Mouse (Mus musculus) neutrophil, adult 65 days (primary cell): Measurements from ENCODE around the gene Gm44805. TPM values are rescaled to one million over a fixed set of nuclear protein-coding genes. Genes with fewer than 3 reads are reported as not detected.

Source experiments
- total RNA-seq: library from RNA; stranded (reverse); gene quantifications from 2 replicates; pipeline ENCODE4 v1.2.4, GENCODE M21; 2023

Gene Gm44805
- not detected in 2 replicates for total RNA-seq

DNA sequence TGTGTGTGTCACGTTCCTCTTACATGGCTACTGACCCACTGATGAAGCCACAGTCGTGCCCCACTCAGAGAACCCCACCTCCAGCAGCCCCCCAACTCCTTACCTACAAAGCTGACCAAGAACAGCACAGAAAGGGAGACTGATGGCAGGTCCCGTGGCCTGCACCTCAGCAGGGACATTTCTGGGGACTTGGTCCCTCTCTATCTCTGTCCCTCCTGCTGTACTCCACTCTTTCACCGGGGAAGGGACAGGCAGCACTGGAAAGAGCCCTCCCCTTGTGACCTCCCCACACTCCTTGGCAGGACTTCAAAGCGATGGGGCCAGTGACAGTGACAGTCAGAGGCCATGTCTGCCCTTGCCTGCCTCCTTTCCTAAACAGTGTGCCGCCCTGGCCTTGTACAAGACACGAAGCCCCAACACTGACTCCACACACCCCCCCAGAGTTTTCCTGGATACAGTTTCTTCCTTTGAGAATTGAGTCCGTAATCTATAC, at the start of gene Gm44805, which contains the start of gene Apoc4:
Gene Gm44805, minus strand, starts transcription at position 222 of the 493 bp plus-strand sequence.
Gene Apoc4, minus strand, starts transcription at position 278 of the 493 bp plus-strand sequence.

DNA sequence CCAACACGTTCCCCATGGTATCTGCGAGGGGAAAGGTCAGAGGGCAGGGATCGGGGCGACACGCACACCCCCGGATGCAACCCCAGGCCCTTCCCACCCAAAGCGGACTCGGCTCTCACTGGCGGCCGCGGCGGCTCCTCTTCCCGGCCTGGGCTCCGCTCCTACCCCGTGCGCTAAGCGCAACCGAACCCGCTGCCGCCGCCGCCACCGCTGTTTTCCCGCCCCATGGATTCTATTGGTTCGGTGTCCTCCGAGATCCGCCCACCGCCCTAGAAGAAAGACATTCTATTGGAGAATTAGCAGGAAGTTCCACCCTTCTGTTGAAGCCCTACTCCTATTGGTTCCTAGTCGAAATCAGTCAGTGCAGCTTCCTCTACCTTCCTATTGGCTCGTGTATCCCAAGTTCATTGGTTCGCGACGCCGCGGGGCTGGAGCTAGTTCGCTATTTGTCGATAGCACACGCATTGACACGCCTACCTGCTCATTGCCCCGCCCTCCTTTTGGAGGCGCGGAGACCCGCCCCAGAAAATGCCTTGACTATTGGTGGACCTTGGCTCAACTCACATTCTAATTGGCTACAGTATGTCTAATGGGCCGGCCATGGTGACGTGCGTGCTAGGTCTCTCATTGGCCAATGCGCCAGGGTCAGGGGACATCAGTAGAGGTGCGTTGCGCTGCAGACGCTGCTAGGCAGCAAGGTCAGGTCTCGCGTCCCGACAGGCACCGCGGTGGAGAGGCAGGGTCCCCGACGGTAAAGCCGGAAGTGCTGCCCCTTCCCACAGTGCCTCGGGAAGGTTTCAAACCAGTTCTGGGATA, 34.2 kb upstream of the Gm44805 start, which contains the start of gene Tomm40:
Gene Tomm40, minus strand, starts transcription at position 200 of the 816 bp plus-strand sequence.

GRCm38 (mm10) chr7:19698907-19699826, 17.9 kb upstream of the Gm44805 start, which contains the start of gene Apoe:
Gene Apoe, minus strand, starts transcription at chr7:19699188.

DNA sequence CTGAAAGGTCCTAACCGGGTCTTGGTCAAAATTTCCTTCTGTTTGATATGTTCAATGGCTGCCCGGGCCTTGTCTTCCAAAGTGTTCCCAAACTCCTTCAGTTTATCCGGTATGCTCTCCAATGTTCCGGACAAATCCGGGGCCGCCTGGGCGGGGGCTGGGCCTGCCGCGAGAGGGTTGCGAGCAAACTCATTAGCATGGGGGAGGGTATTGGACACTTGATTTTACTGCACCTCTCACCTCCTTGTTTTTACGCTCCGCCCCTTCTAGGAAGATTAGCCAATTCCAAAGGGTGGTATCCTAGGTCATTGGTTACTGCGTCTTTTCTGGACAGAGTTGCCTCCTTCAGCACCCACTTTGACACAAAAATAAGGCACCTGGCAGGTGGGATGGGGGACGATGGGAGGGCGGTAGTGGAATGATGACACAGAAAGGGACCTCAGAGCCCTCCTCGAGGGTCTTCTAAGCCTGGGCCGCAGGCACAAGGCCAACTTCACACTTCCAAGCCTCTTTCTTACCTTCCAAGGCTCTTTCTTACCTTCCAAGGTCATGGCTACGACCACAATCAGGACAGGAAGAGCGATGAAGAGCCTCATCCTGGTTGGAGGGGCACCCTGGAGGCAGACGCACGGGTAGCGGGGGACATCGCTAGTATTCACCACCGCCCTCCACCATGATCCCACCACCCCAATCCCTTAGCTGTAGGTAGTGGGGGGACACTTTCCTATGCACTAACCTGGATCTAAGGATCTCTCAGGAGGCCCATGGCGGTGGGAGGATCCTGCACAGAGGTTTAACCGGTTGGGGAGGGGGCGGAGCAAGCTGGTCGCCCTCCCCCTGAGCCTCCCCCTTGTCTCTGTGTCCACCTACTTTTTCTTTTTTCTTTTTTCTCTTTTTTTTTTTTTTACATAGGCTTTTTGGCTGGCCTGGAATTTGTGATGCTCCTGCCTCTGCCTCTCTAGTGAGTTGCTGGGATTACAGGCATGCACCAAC, 10.9 kb upstream of the Gm44805 start, which contains the start of gene Apoc1:
Gene Apoc1, minus strand, starts transcription at position 788 of the 993 bp plus-strand sequence.

DNA sequence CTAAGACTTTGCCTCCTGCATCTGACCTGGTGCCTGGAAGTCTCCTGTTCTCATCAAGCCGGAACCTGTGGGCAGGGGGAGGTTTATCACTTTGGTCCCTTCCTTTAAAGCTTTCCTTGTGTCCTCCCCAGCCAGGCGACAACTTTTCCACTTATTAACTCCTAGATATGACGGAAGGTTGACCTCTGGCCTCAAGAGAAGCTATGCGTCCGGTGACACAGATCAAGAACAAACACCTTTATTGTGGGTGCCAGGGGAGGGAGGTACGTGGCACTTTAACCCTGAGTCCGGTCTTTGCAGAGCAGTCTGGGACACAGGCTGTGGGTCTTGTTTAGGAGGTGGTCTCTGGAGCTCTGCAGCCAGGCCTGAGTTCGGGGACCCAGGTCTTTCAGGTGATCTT, 3.4 kb downstream of the Gm44805 start, which contains the start of gene Apoc2:
Gene Apoc2, minus strand, starts transcription at position 70 of the 400 bp plus-strand sequence.

DNA sequence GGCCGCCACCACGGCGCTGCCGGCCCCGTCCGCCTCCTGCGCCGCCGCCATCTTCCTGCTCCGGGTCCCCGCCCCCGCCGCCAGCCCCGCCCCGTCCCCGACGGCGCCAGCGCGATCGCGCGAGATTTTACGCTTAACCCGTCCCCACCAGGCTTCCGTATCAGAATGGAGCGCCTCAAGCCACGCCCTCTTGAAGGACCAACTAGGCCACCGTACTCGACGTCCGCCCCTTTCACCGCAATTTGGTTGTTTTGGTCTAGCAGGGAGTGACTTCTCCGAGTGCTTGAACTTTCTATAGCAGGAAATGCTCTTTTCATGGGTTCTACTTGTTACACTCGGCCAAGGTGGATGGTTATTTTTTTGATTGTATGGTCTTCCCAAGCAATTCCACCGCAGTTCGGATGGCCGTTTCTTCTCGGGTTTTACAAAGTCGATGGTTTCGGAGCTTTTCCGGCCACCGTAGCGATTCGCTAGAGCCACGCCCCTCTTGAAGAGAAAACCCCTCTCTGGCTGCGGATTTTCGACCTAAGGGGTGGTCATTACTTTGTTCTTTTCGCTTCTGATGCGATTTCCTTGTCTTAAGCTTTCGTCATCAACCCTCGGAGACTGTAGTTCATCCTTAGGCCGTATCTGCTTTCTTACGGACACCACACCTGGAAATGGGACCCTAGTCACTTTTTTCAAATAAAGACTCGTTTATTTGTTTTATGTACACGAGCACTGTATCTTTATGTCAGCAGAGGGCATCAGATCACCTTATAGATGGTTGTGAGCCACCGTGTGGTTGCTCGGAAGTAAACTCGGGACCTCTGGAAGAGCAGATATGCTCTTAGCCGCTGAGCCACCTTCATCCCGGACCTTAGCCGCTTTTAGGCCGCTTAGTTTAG, 16.0 kb downstream of the Gm44805 start, which contains the start of gene Clptm1:
Gene Clptm1, minus strand, starts transcription at position 79 of the 887 bp plus-strand sequence.

DNA sequence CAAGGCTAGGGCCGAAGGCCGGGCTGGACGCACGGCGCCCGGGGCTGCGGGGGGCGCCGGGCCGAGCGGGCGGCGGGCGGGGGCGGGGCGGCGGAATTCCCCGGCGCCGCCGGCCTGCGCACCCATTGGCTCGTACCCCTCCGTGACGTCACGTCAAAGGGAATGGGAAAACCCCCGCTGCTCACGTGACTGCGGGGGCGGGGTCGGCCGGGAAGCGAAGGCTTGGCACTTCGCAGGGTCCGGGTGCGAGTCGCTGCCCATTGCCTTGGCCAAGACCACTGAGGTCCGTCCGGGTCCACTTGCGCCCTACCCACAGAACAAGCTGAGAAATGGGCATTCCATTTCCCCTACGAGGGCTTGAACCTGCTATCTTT, 51.9 kb downstream of the Gm44805 start, which contains the start of gene Relb:
Gene Relb, minus strand, starts transcription at position 78 of the 374 bp plus-strand sequence.

Other genes with a start within 250 kb of the Gm44805 start
- 29.7 and 32.2 TPM in 2 replicates for gene Mark4, start 222.6 kb downstream of the Gm44805 start, total RNA-seq
- gene Exoc3l2, start 218.1 kb downstream of the Gm44805 start, total RNA-seq: 0.59 and 0.60 TPM in 2 replicates
- 9.0 and 9.5 TPM in 2 replicates for gene Bloc1s3, start 173.1 kb downstream of the Gm44805 start, total RNA-seq
- 16.0 and 21.7 TPM in 2 replicates for gene Trappc6a, start 173.0 kb downstream of the Gm44805 start, total RNA-seq
- gene Nkpd1, start 163.6 kb downstream of the Gm44805 start, total RNA-seq: not detected in 2 replicates
- 36.2 and 46.8 TPM in 2 replicates for gene Ppp1r37, start 118.3 kb downstream of the Gm44805 start, total RNA-seq
- gene Zfp296, start 104.1 kb downstream of the Gm44805 start, total RNA-seq: 2.4 and 2.6 TPM in 2 replicates
- 43.7 and 47.4 TPM in 2 replicates for gene Gemin7, start 103.8 kb downstream of the Gm44805 start, total RNA-seq
- gene Clasrp, start 76.9 kb downstream of the Gm44805 start, total RNA-seq: 42.9 and 53.0 TPM in 2 replicates
- 36.5 and 42.9 TPM in 2 replicates for gene Relb, start 52.0 kb downstream of the Gm44805 start, total RNA-seq
- 48.4 and 60.5 TPM in 2 replicates for gene Clptm1, start 16.4 kb downstream of the Gm44805 start, total RNA-seq
- 25.3 and 48.0 TPM in 2 replicates for gene Apoc2, start 3.5 kb downstream of the Gm44805 start, total RNA-seq
- not detected in 2 replicates for gene Apoc4, start 56 bp upstream of the Gm44805 start, total RNA-seq
- gene Apoc1, start 11.2 kb upstream of the Gm44805 start, total RNA-seq: 2.2 TPM in 1 of 2 replicates, not detected in the other
- 21.5 and 32.6 TPM in 2 replicates for gene Apoe, start 17.8 kb upstream of the Gm44805 start, total RNA-seq
- 20.8 and 22.1 TPM in 2 replicates for gene Tomm40, start 34.0 kb upstream of the Gm44805 start, total RNA-seq
- 0.38 TPM in 1 of 2 replicates, not detected in the other for gene Nectin2, start 69.1 kb upstream of the Gm44805 start, total RNA-seq
- not detected in 2 replicates for gene Bcam, start 89.6 kb upstream of the Gm44805 start, total RNA-seq
- 0.39 TPM in 1 of 2 replicates, not detected in the other for gene Cblc, start 115.4 kb upstream of the Gm44805 start, total RNA-seq
- gene Bcl3, start 141.3 kb upstream of the Gm44805 start, total RNA-seq: 39.2 and 44.6 TPM in 2 replicates
- 0.47 TPM in 1 of 2 replicates, not detected in the other for gene Gm19345, start 170.6 kb upstream of the Gm44805 start, total RNA-seq
- gene Ceacam16, start 179.9 kb upstream of the Gm44805 start, total RNA-seq: 3.0 and 3.9 TPM in 2 replicates
- 0.23 TPM in 1 of 2 replicates, not detected in the other for gene Ceacam19, start 206.5 kb upstream of the Gm44805 start, total RNA-seq
- gene Pvr, start 239.7 kb upstream of the Gm44805 start, total RNA-seq: 6.7 and 9.0 TPM in 2 replicates